12 mouse cellular contexts compared by ENCODE assay signal in genomic region chr7:132777728-132778453, GRCm38 (mm10). TPM values are rescaled to one million over a fixed set of nuclear protein-coding genes. Genes with fewer than 3 reads are reported as not detected.
DNase-seq lines count a peak whose midpoint lies in the region; ATAC-seq lines count a peak whose summit lies in the region.
"Had no signal": no experiment of that assay in that cellular context is flagged by ENCODE, and none has a peak within 500 bp of the region (broad histone marks: within the 10 kb centered on the region; RNA-seq: fewer than 3 reads in every experiment).

No protein-coding gene starts in this region.

- peak; percentile 49; the same call in 1 of the 2 replicates for ATAC-seq in kidney, embryonic 15.5 days (replicated peaks; ENCODE audit: low FRiP score)
- ATAC-seq in liver, embryonic 11.5 days (replicated peaks; ENCODE audit: low FRiP score) = peak; percentile 84

- H3K4me1 ChIP-seq in kidney, embryonic 15.5 days = peaks cover 38% of the 10 kb centered on the region
- peaks cover 49% of the 10 kb centered on the region for H3K4me1 ChIP-seq in liver, embryonic 11.5 days (replicated peaks; ENCODE audit: control insufficient read depth, insufficient read depth, low read length)

- no peak overlapping the region for H3K9ac ChIP-seq in kidney, embryonic 15.5 days
- H3K9ac ChIP-seq in liver, embryonic 11.5 days (ENCODE audit: low read depth, low read length) = peak overlapping the region; percentile 43
- H3K9ac ChIP-seq: hindbrain, embryonic 13.5 days had no signal

- H3K9me3 ChIP-seq in kidney, embryonic 15.5 days (replicated peaks) = no peaks in the 10 kb centered on the region
- no peaks in the 10 kb centered on the region for H3K9me3 ChIP-seq in liver, embryonic 11.5 days (ENCODE audit: control insufficient read depth, low read length)
- H3K9me3 ChIP-seq: hindbrain, embryonic 13.5 days had no signal

- peaks cover 38% of the 10 kb centered on the region for H3K36me3 ChIP-seq in kidney, embryonic 15.5 days
- H3K36me3 ChIP-seq in liver, embryonic 11.5 days (ENCODE audit: control insufficient read depth, insufficient read depth, low read length) = peaks cover 2% of the 10 kb centered on the region; the same call in 1 of the 2 replicates

- H3K27ac ChIP-seq in kidney, embryonic 15.5 days = no peak overlapping the region
- H3K27ac ChIP-seq in liver, embryonic 11.5 days (ENCODE audit: low read depth, low read length) = peak overlapping the region; percentile 77
- H3K27ac ChIP-seq: hindbrain, embryonic 13.5 days had no signal

- H3K4me2 ChIP-seq in kidney, embryonic 15.5 days = no peak overlapping the region
- H3K4me2 ChIP-seq in liver, embryonic 11.5 days = peak overlapping the region; percentile 25; the same call in 1 of the 2 replicates
- H3K4me2 ChIP-seq: heart, embryonic 11.5 days; hindbrain, embryonic 13.5 days had no signal

- no peak overlapping the region for H3K4me3 ChIP-seq in kidney, embryonic 15.5 days (replicated peaks)
- H3K4me3 ChIP-seq in liver, embryonic 11.5 days (ENCODE audit: low read depth, low read length) = no peak overlapping the region
- H3K4me3 ChIP-seq: hindbrain, embryonic 13.5 days had no signal

- H3K27me3 ChIP-seq in kidney, embryonic 15.5 days = no peaks in the 10 kb centered on the region
- no peaks in the 10 kb centered on the region for H3K27me3 ChIP-seq in liver, embryonic 11.5 days (replicated peaks; ENCODE audit: control insufficient read depth, insufficient read depth, low read length)
- H3K27me3 ChIP-seq: hindbrain, embryonic 13.5 days had no signal

- 88% methylated on average over 1 of the region's 1 CpGs for WGBS in kidney, embryonic 15.5 days
- WGBS in liver, embryonic 11.5 days = 53% methylated on average over 1 of the region's 1 CpGs

- no peak for DNase-seq in kidney, postnatal 4 days
- peak; percentile 83 for DNase-seq in c-Kit-positive CD71-positive TER-119-positive erythroid progenitor cells, embryonic 14.5 days (ENCODE audit: low spot score)
- DNase-seq in liver, embryonic 11.5 days (ENCODE audit: low spot score) = no peak
- peak; percentile 52 to 57 for DNase-seq in spleen, postnatal 14 days (ENCODE audit: low spot score in 2 of 2)
- DNase-seq in right cerebral cortex, postnatal 25 days = no peak
- no peak for DNase-seq in adrenal gland, postnatal 36 days
- DNase-seq in kidney, adult 9 months = no peak
- DNase-seq: kidney, postnatal 10 days; lung, postnatal 10 days had no signal

RNA-seq across cellular contexts. Expression of gene Fam53b, which starts 35.8 kb away (rescaled TPM):
- polyA plus RNA-seq in kidney, embryonic 15.5 days (2015; fragmentation: Nextera tagmentation; extraction: Ambion mirVana) = 22.0 and 22.5 TPM in 2 replicates
- 20.1 and 20.4 TPM in 2 replicates for polyA plus RNA-seq in liver, embryonic 11.5 days (2014; fragmentation: Nextera tagmentation; extraction: Ambion mirVana)
- total RNA-seq in adrenal gland, postnatal 36 days (2021) = 10 to 100 TPM; 65.9 to 94.9 TPM

Comparison
In these comparisons a context has a peak if more than half of its experiments do, and no peak if none do; other contexts are left out.
1. DNase-seq: peak in c-Kit-positive CD71-positive TER-119-positive erythroid progenitor cells, embryonic 14.5 days (single experiment) and spleen, postnatal 14 days (2 of 2); none in kidney, postnatal 4 days (0 of 2), liver, embryonic 11.5 days (single experiment), right cerebral cortex, postnatal 25 days (single experiment), adrenal gland, postnatal 36 days (0 of 2) and kidney, adult 9 months (single experiment).